ENCODE assay signal across 8 mouse cellular contexts in the genomic region with DNA sequence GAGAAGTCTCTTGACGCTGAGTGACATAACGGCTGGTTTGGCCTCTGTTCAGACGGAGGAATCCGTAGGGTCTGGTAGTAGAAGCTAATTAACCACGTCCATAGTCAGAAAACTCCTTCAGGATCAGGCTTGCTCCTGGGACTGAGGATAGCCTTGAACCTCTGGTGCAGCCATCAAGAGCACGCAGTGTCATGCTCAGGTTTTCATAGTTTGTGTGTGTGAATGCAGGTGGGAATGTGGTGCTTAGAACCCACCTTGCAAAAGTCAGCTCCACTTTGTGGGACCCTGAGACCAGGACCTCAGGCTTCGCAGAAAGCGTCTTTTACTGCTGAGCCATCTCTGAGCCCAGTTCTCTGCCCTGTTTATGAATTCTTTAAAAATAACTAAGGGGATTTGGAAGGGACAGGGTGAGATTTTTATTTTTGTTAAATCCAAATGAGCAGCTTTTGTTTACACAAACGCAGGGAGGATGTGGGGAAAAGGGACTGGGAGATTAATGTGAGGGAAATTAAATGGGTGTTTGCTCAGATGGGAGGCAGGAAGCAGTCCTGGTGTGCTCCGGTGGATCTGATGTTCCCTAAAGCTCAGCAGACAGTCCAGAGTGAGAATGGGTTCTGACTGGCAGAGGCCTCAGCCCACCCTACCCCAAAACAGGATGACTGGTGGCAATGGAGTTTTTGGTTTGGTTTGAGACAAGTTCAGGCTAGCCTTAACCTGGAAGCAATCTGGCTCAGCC. TPM values are rescaled to one million over a fixed set of nuclear protein-coding genes. Genes with fewer than 3 reads are reported as not detected.
A peak's percentile ranks its signal among the peaks of the same experiment; 100 is the strongest.
DNase-seq lines count a peak whose midpoint lies in the region; ATAC-seq lines count a peak whose summit lies in the region.

No protein-coding gene starts in this region.

- no peaks in the 10 kb centered on the region for H3K27me3 ChIP-seq in lung, embryonic 15.5 days

- H3K36me3 ChIP-seq in lung, embryonic 15.5 days: peaks cover 20% of the 10 kb centered on the region

- H3K4me1 ChIP-seq in lung, embryonic 15.5 days: peaks cover 58% of the 10 kb centered on the region

- H3K4me2 ChIP-seq in lung, embryonic 15.5 days: peak overlapping the region; percentile 76

- H3K9ac ChIP-seq in lung, embryonic 15.5 days: no peak overlapping the region

- ATAC-seq in lung, embryonic 15.5 days (ENCODE audit: borderline replicate concordance, extremely low read depth, low FRiP score, low TSS enrichment): no peak
- ATAC-seq in megakaryocyte-erythroid progenitor cell, adult 5-6 weeks (replicated peaks; ENCODE audit: low FRiP score, low TSS enrichment, poor library complexity, severe bottlenecking): no peak

- 37% methylated on average over 10 of the region's 10 CpGs for WGBS in lung, embryonic 15.5 days

- peak; percentile 97 for DNase-seq in heart, adult 11 months
- no peak for DNase-seq in heart, adult 8-10 months (ENCODE audit: low spot score)
- peak; percentile 62 for DNase-seq in MEL-GATA-1-ER (ENCODE audit: extremely low read depth, low read depth)
- DNase-seq in heart, postnatal 36 days: peak; percentile 44 to 73
- DNase-seq in Muller cell, postnatal 12 days (ENCODE audit: inconsistent ontology term): no peak
- DNase-seq in thymus, adult 18-20 months: no peak

- intact Hi-C loops in heart, postnatal 36 days (cut with DNase I): no loop called here

- peak overlapping the region; percentile 93 for H3K27ac ChIP-seq in lung, embryonic 15.5 days

- H3K9me3 ChIP-seq in lung, embryonic 15.5 days: no peaks in the 10 kb centered on the region

- peak overlapping the region; percentile 12; the same call in 1 of the 2 replicates for H3K4me3 ChIP-seq in lung, embryonic 15.5 days

RNA-seq across cellular contexts. Expression of a gene that starts 4.4 kb away (rescaled TPM):
- 100 to 1,000 TPM; 346 to 908 (median 654) TPM for total RNA-seq in heart, adult 8-10 months (2022)
- 1,000 to 10,000 TPM in 1 of 2 experiments, 100 to 1,000 TPM in 1; 646 to 1,158 TPM for total RNA-seq in heart, postnatal 36 days (2021)
- polyA plus RNA-seq in lung, embryonic 15.5 days (2015; fragmentation: Nextera tagmentation; extraction: Ambion mirVana): 129 and 141 TPM in 2 replicates
- total RNA-seq in megakaryocyte-erythroid progenitor cell, adult 5-6 weeks (2014; fragmentation: Nextera tagmentation): 257 and 274 TPM in 2 replicates
- 121 and 224 TPM in 2 replicates for total RNA-seq in megakaryocyte-erythroid progenitor cell, adult 5-6 weeks (2017)

RNA-seq across cellular contexts. Expression of a gene that starts 14.7 kb away (rescaled TPM):
- total RNA-seq in heart, adult 8-10 months (2022): 1 to 10 TPM in 3 of 4 experiments, not detected in 1; 2.5 to 3.3 (median 3.2) TPM
- total RNA-seq in heart, postnatal 36 days (2021): 1 to 10 TPM in 1 of 2 experiments, under 1 TPM in 1; 0.89 to 2.8 TPM
- 1.1 and 1.3 TPM in 2 replicates for polyA plus RNA-seq in lung, embryonic 15.5 days (2015; fragmentation: Nextera tagmentation; extraction: Ambion mirVana)
- not detected in 2 replicates for total RNA-seq in megakaryocyte-erythroid progenitor cell, adult 5-6 weeks (2014; fragmentation: Nextera tagmentation)
- not detected in 2 replicates for total RNA-seq in megakaryocyte-erythroid progenitor cell, adult 5-6 weeks (2017)

RNA-seq across cellular contexts. Expression of a gene that starts 31.9 kb away (rescaled TPM):
- 10 to 100 TPM; 31.7 to 35.2 (median 34.7) TPM for total RNA-seq in heart, adult 8-10 months (2022)
- 10 to 100 TPM; 30.3 to 33.0 TPM for total RNA-seq in heart, postnatal 36 days (2021)
- 38.3 and 39.8 TPM in 2 replicates for polyA plus RNA-seq in lung, embryonic 15.5 days (2015; fragmentation: Nextera tagmentation; extraction: Ambion mirVana)
- total RNA-seq in megakaryocyte-erythroid progenitor cell, adult 5-6 weeks (2014; fragmentation: Nextera tagmentation): 18.4 and 38.1 TPM in 2 replicates
- 56.0 and 72.8 TPM in 2 replicates for total RNA-seq in megakaryocyte-erythroid progenitor cell, adult 5-6 weeks (2017)

RNA-seq across cellular contexts. Expression of a gene that starts 34.3 kb away (rescaled TPM):
- 1 to 10 TPM; 1.1 to 2.5 (median 2.0) TPM for total RNA-seq in heart, adult 8-10 months (2022)
- total RNA-seq in heart, postnatal 36 days (2021): 1 to 10 TPM; 1.3 to 2.2 TPM
- 1.8 and 2.2 TPM in 2 replicates for polyA plus RNA-seq in lung, embryonic 15.5 days (2015; fragmentation: Nextera tagmentation; extraction: Ambion mirVana)
- not detected in 2 replicates for total RNA-seq in megakaryocyte-erythroid progenitor cell, adult 5-6 weeks (2014; fragmentation: Nextera tagmentation)
- total RNA-seq in megakaryocyte-erythroid progenitor cell, adult 5-6 weeks (2017): not detected in 2 replicates

RNA-seq across cellular contexts. Expression of a gene that starts 37.1 kb away (rescaled TPM):
- 100 to 1,000 TPM; 271 to 333 (median 312) TPM for total RNA-seq in heart, adult 8-10 months (2022)
- total RNA-seq in heart, postnatal 36 days (2021): 100 to 1,000 TPM; 261 to 293 TPM
- polyA plus RNA-seq in lung, embryonic 15.5 days (2015; fragmentation: Nextera tagmentation; extraction: Ambion mirVana): 0.55 and 0.57 TPM in 2 replicates
- not detected in 2 replicates for total RNA-seq in megakaryocyte-erythroid progenitor cell, adult 5-6 weeks (2014; fragmentation: Nextera tagmentation)
- not detected in 2 replicates for total RNA-seq in megakaryocyte-erythroid progenitor cell, adult 5-6 weeks (2017)

Comparison
In these comparisons a context has a peak if more than half of its experiments do, and no peak if none do; other contexts are left out.
1. DNase-seq: peak in heart, adult 11 months (single experiment), MEL-GATA-1-ER (single experiment) and heart, postnatal 36 days (2 of 2); none in heart, adult 8-10 months (single experiment), Muller cell, postnatal 12 days (single experiment) and thymus, adult 18-20 months (0 of 2).